Mouse (Mus musculus) limb, embryonic 12.5 days (tissue): Measurements from ENCODE around the gene Tmem127. TPM values are rescaled to one million over a fixed set of nuclear protein-coding genes. Genes with fewer than 3 reads are reported as not detected.
"Not testable (repeated sequence)": the region's sequence is repeated elsewhere in the genome, so short reads cannot be mapped to it uniquely, and the experiment has no call there.

Experiments
- ATAC-seq: fragments of 200-750 bp; cut with Nextera tagmentation; 2 replicates; pipeline ENCODE4 v1.8.0; 2017; ENCODE audit warnings: low read depth, moderate TSS enrichment; ENCODE audit not compliant: insufficient number of reproducible peaks, insufficient read depth, low FRiP score, low TSS enrichment
- H3K27ac ChIP-seq: fragments of 300-500 bp; sonication (generic); 2 replicates; pipeline ENCODE4 v1.5.1; 2016; ENCODE audit warnings: mild to moderate bottlenecking, moderate library complexity
- H3K27me3 ChIP-seq: fragments of 300-500 bp; sonication (generic); 2 replicates; pipeline ENCODE4 v1.6.1; 2016; ENCODE audit warnings: mild to moderate bottlenecking, moderate library complexity
- H3K36me3 ChIP-seq: fragments of 300-500 bp; sonication (generic); 2 replicates; pipeline ENCODE4 v1.6.1; 2016; ENCODE audit warnings: mild to moderate bottlenecking, moderate library complexity
- H3K4me1 ChIP-seq: fragments of 300-500 bp; sonication (generic); replicated peaks from 2 replicates; pipeline ENCODE4 v1.6.1; 2016
- H3K4me2 ChIP-seq: fragments of 300-500 bp; sonication (generic); 2 replicates; pipeline ENCODE4 v1.6.1; 2016; ENCODE audit warnings: mild to moderate bottlenecking, moderate library complexity
- H3K4me3 ChIP-seq: fragments of 300-500 bp; sonication (generic); replicated peaks from 2 replicates; pipeline ENCODE4 v1.5.1; 2016; ENCODE audit warnings: mild to moderate bottlenecking
- H3K9ac ChIP-seq: fragments of 300-500 bp; sonication (generic); replicated peaks from 2 replicates; pipeline ENCODE4 v1.6.1; 2016; ENCODE audit warnings: mild to moderate bottlenecking, moderate library complexity
- H3K9me3 ChIP-seq: fragments of 300-500 bp; sonication (generic); 2 replicates; pipeline ENCODE4 v1.6.1; 2016; ENCODE audit warnings: mild to moderate bottlenecking, moderate library complexity
- WGBS: fragments of 180-500 bp; shearing (Covaris S2); methylation state at CpG from one replicate; pipeline ENCODE4 v1.1.7; 2016; 5-methylcytosine and 5-hydroxymethylcytosine counted together
- polyA plus RNA-seq: library from polyadenylated mRNA; unstranded; fragments of >200 nt; fragmentation: Nextera tagmentation; extraction: Ambion mirVana; gene quantifications from 2 replicates; pipeline ENCODE4 v1.2.1, GENCODE M21; 2016

The Tmem127 gene
- polyA plus RNA-seq = 26.5 and 29.6 TPM in 2 replicates

- under 1% methylated on average over 53 of the region's 53 CpGs for WGBS
- H3K9me3 ChIP-seq = no peaks in the 10 kb centered on the region
- peaks cover 45% of the 10 kb centered on the region for H3K36me3 ChIP-seq
- H3K4me3 ChIP-seq = peak within 1 kb of the TSS; percentile 94
- peak within 1 kb of the TSS; percentile 59 for H3K27ac ChIP-seq
- H3K4me1 ChIP-seq = peaks cover 21% of the 10 kb centered on the region
- H3K9ac ChIP-seq = peak within 1 kb of the TSS; percentile 89
- peak within 1 kb of the TSS; percentile 100 for H3K4me2 ChIP-seq
- H3K27me3 ChIP-seq = no peaks in the 10 kb centered on the region
- peak; percentile 98 for ATAC-seq
Observed at GRCm38 (mm10) chr2:127247592-127248333, at the start of gene Tmem127, which contains the start of gene Ciao1. TSS of gene Tmem127 (plus strand) at chr2:127247908. TSS of gene Ciao1 (minus strand) at chr2:127247816.

- H3K9me3 ChIP-seq = no peaks in the 10 kb centered on the region
- H3K4me1 ChIP-seq = peaks cover 11% of the 10 kb centered on the region
- 33% methylated on average over 3 of the region's 3 CpGs for WGBS
- H3K4me2 ChIP-seq = no peak overlapping the region
- no peak overlapping the region for H3K27ac ChIP-seq
- no peak overlapping the region for H3K9ac ChIP-seq
- no peaks in the 10 kb centered on the region for H3K27me3 ChIP-seq
- H3K36me3 ChIP-seq = peaks cover 12% of the 10 kb centered on the region; the same call in 1 of the 2 replicates
- no peak overlapping the region for H3K4me3 ChIP-seq
- ATAC-seq = no peak
Observed at GRCm38 (mm10) chr2:127204932-127205331, 42.8 kb upstream of the Tmem127 start.

GRCm38 (mm10) chr2:127205936-127206335 lies 41.8 kb upstream of the Tmem127 start:
- Histone ChIP-seq H3K36me3 (peaks cover 15% of the 10 kb centered on the region), H3K4me1 (peaks cover 11% of the 10 kb centered on the region)
- WGBS = 88% methylated on average over 4 of the region's 4 CpGs

GRCm38 (mm10) chr2:127206916-127207315 lies 40.8 kb upstream of the Tmem127 start:
- ATAC-seq = no peak
- Histone ChIP-seq H3K4me3 (no peak overlapping the region), H3K27ac (no peak overlapping the region), H3K4me1 (peaks cover 11% of the 10 kb centered on the region), H3K27me3 (no peaks in the 10 kb centered on the region), H3K9me3 (no peaks in the 10 kb centered on the region), H3K4me2 (no peak overlapping the region), H3K36me3 (peaks cover 25% of the 10 kb centered on the region), H3K9ac (no peak overlapping the region)
- 93% methylated on average over 2 of the region's 2 CpGs for WGBS

More at GRCm38 (mm10) chr2:127205936-127206335, 41.8 kb upstream of the Tmem127 start:
- not testable (repeated sequence) for ATAC-seq, H3K4me2 ChIP-seq, H3K9me3 ChIP-seq, H3K27me3 ChIP-seq, H3K4me3 ChIP-seq, H3K27ac ChIP-seq, H3K9ac ChIP-seq

- H3K27me3 ChIP-seq = no peaks in the 10 kb centered on the region
- peak within 1 kb of the TSS; percentile 87 for H3K4me3 ChIP-seq
- WGBS = 13% methylated on average over 36 of the region's 36 CpGs
- H3K9me3 ChIP-seq = no peaks in the 10 kb centered on the region
- H3K9ac ChIP-seq = peak within 1 kb of the TSS; percentile 76
- H3K4me1 ChIP-seq = peaks cover 11% of the 10 kb centered on the region
- peak within 1 kb of the TSS; percentile 73 for H3K4me2 ChIP-seq
- peaks cover 34% of the 10 kb centered on the region for H3K36me3 ChIP-seq
- peak within 1 kb of the TSS; percentile 82 for H3K27ac ChIP-seq
- ATAC-seq = peak; percentile 94
Observed at GRCm38 (mm10) chr2:127207547-127208451, 39.9 kb upstream of the Tmem127 start, which contains the start of the genes 1810024B03Rik and Snrnp200. TSS of gene 1810024B03Rik (minus strand) at chr2:127208280. TSS of gene Snrnp200 (plus strand) at chr2:127208386.

- no peaks in the 10 kb centered on the region for H3K9me3 ChIP-seq
- peak overlapping the region; percentile 76 for H3K9ac ChIP-seq
- no peak for ATAC-seq
- H3K27ac ChIP-seq = peak overlapping the region; percentile 82
- peaks cover 40% of the 10 kb centered on the region for H3K36me3 ChIP-seq
- peak overlapping the region; percentile 73 for H3K4me2 ChIP-seq
- H3K27me3 ChIP-seq = no peaks in the 10 kb centered on the region
- peaks cover 11% of the 10 kb centered on the region for H3K4me1 ChIP-seq
- under 1% methylated on average over 17 of the region's 17 CpGs for WGBS
- H3K4me3 ChIP-seq = peak overlapping the region; percentile 87
Observed at GRCm38 (mm10) chr2:127208452-127208769, 39.3 kb upstream of the Tmem127 start.

- H3K27ac ChIP-seq = no peak overlapping the region
- no peak overlapping the region for H3K4me2 ChIP-seq
- no peak overlapping the region for H3K4me3 ChIP-seq
- peaks cover 11% of the 10 kb centered on the region for H3K4me1 ChIP-seq
- 96% methylated on average over 11 of the region's 11 CpGs for WGBS
- H3K9ac ChIP-seq = no peak overlapping the region
- H3K36me3 ChIP-seq = peaks cover 63% of the 10 kb centered on the region
- H3K9me3 ChIP-seq = no peaks in the 10 kb centered on the region
- ATAC-seq = no peak
- H3K27me3 ChIP-seq = no peaks in the 10 kb centered on the region
Observed at GRCm38 (mm10) chr2:127210701-127211100, 37.0 kb upstream of the Tmem127 start.

GRCm38 (mm10) chr2:127217746-127218145 lies 30.0 kb upstream of the Tmem127 start:
- Histone ChIP-seq H3K4me3 (no peak overlapping the region), H3K4me1 (no peaks in the 10 kb centered on the region), H3K27ac (no peak overlapping the region), H3K27me3 (no peaks in the 10 kb centered on the region), H3K9me3 (no peaks in the 10 kb centered on the region), H3K4me2 (no peak overlapping the region), H3K36me3 (peaks cover 98% of the 10 kb centered on the region), H3K9ac (no peak overlapping the region)
- no peak for ATAC-seq
- WGBS = 94% methylated on average over 5 of the region's 5 CpGs

- Histone ChIP-seq H3K4me3 (no peak overlapping the region), H3K4me1 (no peaks in the 10 kb centered on the region), H3K27me3 (no peaks in the 10 kb centered on the region), H3K36me3 (peaks cover 97% of the 10 kb centered on the region), H3K4me2 (no peak overlapping the region), H3K27ac (no peak overlapping the region), H3K9me3 (no peaks in the 10 kb centered on the region), H3K9ac (no peak overlapping the region)
- WGBS = 100% methylated on average over 3 of the region's 3 CpGs
- no peak for ATAC-seq
Observed at GRCm38 (mm10) chr2:127225261-127225660, 22.4 kb upstream of the Tmem127 start.

- Histone ChIP-seq H3K9me3 (no peaks in the 10 kb centered on the region), H3K36me3 (peaks cover 96% of the 10 kb centered on the region), H3K27me3 (no peaks in the 10 kb centered on the region), H3K27ac (no peak overlapping the region), H3K9ac (no peak overlapping the region), H3K4me2 (no peak overlapping the region), H3K4me1 (no peaks in the 10 kb centered on the region), H3K4me3 (no peak overlapping the region)
- WGBS = 94% methylated on average over 11 of the region's 11 CpGs
- ATAC-seq = no peak
Observed at GRCm38 (mm10) chr2:127237897-127238610, 9.7 kb upstream of the Tmem127 start.
